Mouse (Mus musculus) right cerebral cortex, adult 2 months (tissue): ENCODE measurements at regions not wholly inside any gene's neighbourhood (a gene's known extent, or its start where the extent isn't known, plus 50 kb on each side); places are given as distances from the start of the nearest gene placed in this dataset.
"Not testable (repeated sequence)": the region's sequence is repeated elsewhere in the genome, so short reads cannot be mapped to it uniquely, and the experiment has no call there.

Experiments
- DNase-seq, 2 experiments: peaks; one replicate each; pipeline ENCODE4 v3.0.0; 2021 to 2022; ENCODE audit warnings: low spot score in 2 of 2

- peak in 1 of 2 experiments; percentile 5 for DNase-seq
Observed at GRCm38 (mm10) chr12:61989471-61989870, 466.5 kb downstream of the Lrfn5 start.

GRCm38 (mm10) chr12:61993858-61994257, 470.9 kb downstream of the Lrfn5 start:
- DNase-seq = not testable (repeated sequence)

- DNase-seq = no peak
Observed at GRCm38 (mm10) chr12:61994294-61994693, 471.3 kb downstream of the Lrfn5 start.

- DNase-seq = no peak
Observed at GRCm38 (mm10) chr12:62013351-62013750, 490.4 kb downstream of the Lrfn5 start.

GRCm38 (mm10) chr12:62017676-62018075, 494.7 kb downstream of the Lrfn5 start:
- not testable (repeated sequence) for DNase-seq
